Comparison of ENCODE assay signal across 7 mouse cellular contexts in the genomic region with DNA sequence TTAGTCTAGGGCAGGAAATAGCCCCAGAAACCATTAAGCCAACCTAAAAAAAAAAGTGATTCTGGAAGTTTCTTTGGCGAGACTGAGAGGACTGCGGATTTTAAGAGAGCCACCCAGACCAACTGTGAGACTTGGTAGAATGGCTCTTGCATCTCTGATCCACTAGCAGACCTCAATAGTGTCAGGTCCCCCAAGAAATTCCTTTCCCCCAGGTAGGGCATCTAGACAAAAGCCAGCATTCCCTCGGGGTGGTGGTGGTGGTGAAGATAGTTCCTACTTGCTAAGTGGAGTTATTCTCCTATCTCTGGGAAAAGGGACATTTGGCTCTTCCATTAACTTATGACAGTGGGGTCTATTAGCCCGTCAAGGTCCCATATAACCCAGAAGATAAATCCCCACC. TPM values are rescaled to one million over a fixed set of nuclear protein-coding genes. Genes with fewer than 3 reads are reported as not detected.
A peak's percentile ranks its signal among the peaks of the same experiment; 100 is the strongest.
DNase-seq lines count a peak whose midpoint lies in the region; ATAC-seq lines count a peak whose summit lies in the region.

No protein-coding gene starts in this region.

- peak overlapping the region; percentile 46; the same call in 1 of the 2 replicates for H3K9ac ChIP-seq in neural tube, embryonic 11.5 days (ENCODE audit: low read length)
- peak overlapping the region; percentile 66 for H3K9ac ChIP-seq in forebrain, embryonic 12.5 days
- H3K9ac ChIP-seq in stomach, embryonic 16.5 days (ENCODE audit: low read length): peak overlapping the region; percentile 77

- no peaks in the 10 kb centered on the region for H3K36me3 ChIP-seq in neural tube, embryonic 11.5 days (ENCODE audit: control insufficient read depth, insufficient read depth, low read length)
- H3K36me3 ChIP-seq in forebrain, embryonic 12.5 days (replicated peaks): no peaks in the 10 kb centered on the region
- no peaks in the 10 kb centered on the region for H3K36me3 ChIP-seq in stomach, embryonic 16.5 days (ENCODE audit: control insufficient read depth, insufficient read depth, low read length)

- no peaks in the 10 kb centered on the region for H3K9me3 ChIP-seq in neural tube, embryonic 11.5 days (ENCODE audit: control insufficient read depth, low read length)
- H3K9me3 ChIP-seq in forebrain, embryonic 12.5 days: no peaks in the 10 kb centered on the region
- no peaks in the 10 kb centered on the region for H3K9me3 ChIP-seq in stomach, embryonic 16.5 days (replicated peaks; ENCODE audit: control insufficient read depth, low read length)

- no peaks in the 10 kb centered on the region for H3K27me3 ChIP-seq in neural tube, embryonic 11.5 days (ENCODE audit: control insufficient read depth, insufficient read depth, low read length)
- H3K27me3 ChIP-seq in forebrain, embryonic 12.5 days: peaks cover 6% of the 10 kb centered on the region; the same call in 1 of the 2 replicates
- H3K27me3 ChIP-seq in stomach, embryonic 16.5 days (ENCODE audit: control insufficient read depth, insufficient read depth, low read length): no peaks in the 10 kb centered on the region

- peak overlapping the region; percentile 98 for H3K4me3 ChIP-seq in neural tube, embryonic 11.5 days (ENCODE audit: low read depth, low read length)
- H3K4me3 ChIP-seq in forebrain, embryonic 12.5 days (replicated peaks): peak overlapping the region; percentile 98
- peak overlapping the region; percentile 96 for H3K4me3 ChIP-seq in stomach, embryonic 16.5 days (replicated peaks; ENCODE audit: low read length)

- no peak for DNase-seq in neural tube, embryonic 11.5 days (ENCODE audit: low spot score)
- DNase-seq in neural tube, embryonic 10.5 days (ENCODE audit: extremely low spot score, low spot score): no peak
- peak; percentile 6 for DNase-seq in liver
- no peak for DNase-seq in layer of hippocampus, postnatal 14 days (ENCODE audit: low spot score in 2 of 2)
- no peak for DNase-seq in adrenal gland, adult (ENCODE audit: inconsistent age in 2 of 2, low spot score in 1 of 2)

- H3K4me2 ChIP-seq in neural tube, embryonic 11.5 days (ENCODE audit: low read depth): peak overlapping the region; percentile 63
- peak overlapping the region; percentile 71 for H3K4me2 ChIP-seq in forebrain, embryonic 12.5 days
- peak overlapping the region; percentile 68 for H3K4me2 ChIP-seq in stomach, embryonic 16.5 days (ENCODE audit: low read depth, low read length)

- 31% methylated on average over 4 of the region's 4 CpGs for WGBS in neural tube, embryonic 11.5 days
- WGBS in forebrain, embryonic 12.5 days: 37% methylated on average over 4 of the region's 4 CpGs
- 35% methylated on average over 4 of the region's 4 CpGs for WGBS in stomach, embryonic 16.5 days

- ATAC-seq in neural tube, embryonic 11.5 days (ENCODE audit: insufficient read depth, low FRiP score, low TSS enrichment): peak; percentile 13
- no peak for ATAC-seq in forebrain, embryonic 12.5 days (ENCODE audit: low FRiP score)
- no peak for ATAC-seq in stomach, embryonic 16.5 days (ENCODE audit: insufficient read depth, low FRiP score)

- H3K27ac ChIP-seq in neural tube, embryonic 11.5 days (ENCODE audit: low read depth, low read length): 0 out of 2 replicates have a peak overlapping the region, but pooled peaks have one; percentile 9
- H3K27ac ChIP-seq in forebrain, embryonic 12.5 days: peak overlapping the region; percentile 77; the same call in 1 of the 2 replicates
- peak overlapping the region; percentile 85 for H3K27ac ChIP-seq in stomach, embryonic 16.5 days (ENCODE audit: low read length)

- H3K4me1 ChIP-seq in neural tube, embryonic 11.5 days (ENCODE audit: control insufficient read depth, insufficient read depth, low read length): peaks cover 17% of the 10 kb centered on the region; the same call in 1 of the 2 replicates
- peaks cover 20% of the 10 kb centered on the region for H3K4me1 ChIP-seq in forebrain, embryonic 12.5 days
- H3K4me1 ChIP-seq in stomach, embryonic 16.5 days (ENCODE audit: control insufficient read depth, insufficient read depth, low read length): peaks cover 24% of the 10 kb centered on the region

RNA-seq across cellular contexts. Expression of gene Dnajc3, which starts 0.8 kb away (rescaled TPM):
- polyA plus RNA-seq in neural tube, embryonic 11.5 days (2014; fragmentation: Nextera tagmentation; extraction: Ambion mirVana): 34.2 and 36.0 TPM in 2 replicates
- polyA plus RNA-seq in forebrain, embryonic 12.5 days (2016; fragmentation: Nextera tagmentation; extraction: Ambion mirVana): 23.0 and 25.0 TPM in 2 replicates
- polyA plus RNA-seq in stomach, embryonic 16.5 days (2015; fragmentation: Nextera tagmentation; extraction: Ambion mirVana): 60.1 and 70.5 TPM in 2 replicates
- total RNA-seq in layer of hippocampus, postnatal 14 days (2021): 10 to 100 TPM; 35.1 to 39.3 TPM

RNA-seq across cellular contexts. Expression of gene Dzip1, which starts 11.7 kb away (rescaled TPM):
- polyA plus RNA-seq in neural tube, embryonic 11.5 days (2014; fragmentation: Nextera tagmentation; extraction: Ambion mirVana): 31.4 and 34.9 TPM in 2 replicates
- polyA plus RNA-seq in forebrain, embryonic 12.5 days (2016; fragmentation: Nextera tagmentation; extraction: Ambion mirVana): 31.3 and 32.1 TPM in 2 replicates
- 9.5 and 10.1 TPM in 2 replicates for polyA plus RNA-seq in stomach, embryonic 16.5 days (2015; fragmentation: Nextera tagmentation; extraction: Ambion mirVana)
- 100 to 1,000 TPM in 1 of 2 experiments, 10 to 100 TPM in 1; 92.5 to 103 TPM for total RNA-seq in layer of hippocampus, postnatal 14 days (2021)

Comparison
In these comparisons a context has a peak if more than half of its experiments do, and no peak if none do; other contexts are left out.
1. H3K27ac ChIP-seq: peak in every context shown above with its lines; median percentile 85 in stomach, embryonic 16.5 days; 77 in forebrain, embryonic 12.5 days; 9 in neural tube, embryonic 11.5 days.